Mouse (Mus musculus) cerebellum, adult 2 months (tissue): ENCODE results near the gene Olfr211. TPM values are rescaled to one million over a fixed set of nuclear protein-coding genes. Genes with fewer than 3 reads are reported as not detected.
"Not testable (repeated sequence)": the region's sequence is repeated elsewhere in the genome, so short reads cannot be mapped to it uniquely, and the experiment has no call there.

ENCODE experiments used
- DNase-seq, 2 experiments: peaks; one replicate each; pipeline ENCODE4 v3.0.0; 2021
- H3K27ac ChIP-seq: fragments of 200-500 bp; 2 replicates; pipeline ENCODE4 v1.5.1; 2012; ENCODE audit warnings: low read length, control low read depth, inconsistent platforms; ENCODE audit not compliant: insufficient read depth
- H3K27me3 ChIP-seq: fragments of 200-500 bp; 2 replicates; pipeline ENCODE4 v1.6.1; 2012; ENCODE audit warnings: inconsistent platforms, mild to moderate bottlenecking, low read length, moderate library complexity; ENCODE audit not compliant: control insufficient read depth, insufficient read depth
- H3K4me1 ChIP-seq: fragments of 200-500 bp; 2 replicates; pipeline ENCODE4 v1.6.1; 2011; ENCODE audit warnings: low read length; ENCODE audit not compliant: control insufficient read depth, insufficient read depth
- H3K4me3 ChIP-seq: fragments of 200-500 bp; replicated peaks from 2 replicates; pipeline ENCODE3; 2011; ENCODE audit warnings: mild to moderate bottlenecking, low read depth, low read length, control low read depth; ENCODE audit not compliant: insufficient read depth
- CTCF ChIP-seq: fragments of 200-500 bp; IDR thresholded peaks from 2 replicates; pipeline ENCODE4 v1.5.1; 2011; ENCODE audit warnings: low read depth, mild to moderate bottlenecking, control low read depth, low read length, moderate library complexity, borderline replicate concordance; ENCODE audit not compliant: insufficient read depth
- POLR2A ChIP-seq: fragments of 200-500 bp; IDR thresholded peaks from 2 replicates; pipeline ENCODE4 v1.6.1; 2011; ENCODE audit warnings: low read length, control low read depth, borderline replicate concordance; ENCODE audit not compliant: insufficient read depth
- WGBS: fragments of 180-500 bp; shearing (Covaris S2); methylation state at CpG from one replicate; pipeline ENCODE4 v1.1.7; 2018; 5-methylcytosine and 5-hydroxymethylcytosine counted together
- polyA plus RNA-seq: library from polyadenylated mRNA; depleted of rRNA; stranded (reverse); fragments of >200 nt; gene quantifications from 2 replicates; pipeline ENCODE4 v1.2.3, GENCODE M21; 2012

Gene Olfr211
- polyA plus RNA-seq, 1 experiment = not detected

- WGBS = 3% methylated on average over 42 of the region's 43 CpGs
- TF ChIP-seq CTCF (no peak), POLR2A (no peak)
- no peaks in the 10 kb centered on the region for H3K4me1 ChIP-seq
- no peaks in the 10 kb centered on the region; the same call in 1 of the 2 replicates for H3K27me3 ChIP-seq
- peak within 1 kb of the TSS; percentile 3 for H3K4me3 ChIP-seq
- no peak within 1 kb of the TSS for H3K27ac ChIP-seq
- no peak for DNase-seq
Measured at GRCm38 (mm10) chr6:116460544-116461283, 28.2 kb upstream of the Olfr211 start, which contains the start of gene Alox5. TSS of gene Alox5 (minus strand) at chr6:116461178.

GRCm38 (mm10) chr6:116468081-116468480 lies 20.8 kb upstream of the Olfr211 start:
- TF ChIP-seq CTCF (no peak), POLR2A (no peak)
- H3K4me1 ChIP-seq = no peaks in the 10 kb centered on the region
- DNase-seq = no peak
- no peak overlapping the region for H3K4me3 ChIP-seq
- 30% methylated on average over 3 of the region's 3 CpGs for WGBS
- no peak overlapping the region for H3K27ac ChIP-seq
- no peaks in the 10 kb centered on the region; the same call in 1 of the 2 replicates for H3K27me3 ChIP-seq

GRCm38 (mm10) chr6:116485081-116485480 lies 3.8 kb upstream of the Olfr211 start:
- TF ChIP-seq POLR2A (no peak), CTCF (no peak)
- peaks cover 4% of the 10 kb centered on the region; the same call in 1 of the 2 replicates for H3K4me1 ChIP-seq
- WGBS = 89% methylated on average over 1 of the region's 1 CpGs
- no peaks in the 10 kb centered on the region for H3K27me3 ChIP-seq
- H3K27ac ChIP-seq = no peak overlapping the region
- no peak overlapping the region for H3K4me3 ChIP-seq
- DNase-seq = no peak

GRCm38 (mm10) chr6:116486833-116487232 lies 2.1 kb upstream of the Olfr211 start:
- TF ChIP-seq CTCF = no peak
- TF ChIP-seq POLR2A = no peak
- Histone ChIP-seq H3K4me3 (no peak overlapping the region), H3K27ac (no peak overlapping the region), H3K4me1 (peaks cover 4% of the 10 kb centered on the region; the same call in 1 of the 2 replicates), H3K27me3 (no peaks in the 10 kb centered on the region)
- no peak for DNase-seq
- 79% methylated on average over 1 of the region's 1 CpGs for WGBS

GRCm38 (mm10) chr6:116493742-116494141 lies 4.9 kb downstream of the Olfr211 start:
- H3K27ac ChIP-seq = no peak overlapping the region
- H3K27me3 ChIP-seq = no peaks in the 10 kb centered on the region
- no peak overlapping the region for H3K4me3 ChIP-seq
- WGBS = 84% methylated on average over 5 of the region's 5 CpGs
- DNase-seq = no peak
- peaks cover 4% of the 10 kb centered on the region; the same call in 1 of the 2 replicates for H3K4me1 ChIP-seq
- no peak for TF ChIP-seq POLR2A
- TF ChIP-seq CTCF = no peak

GRCm38 (mm10) chr6:116495960-116496359 lies 7.1 kb downstream of the Olfr211 start:
- no peak for TF ChIP-seq POLR2A
- no peak for TF ChIP-seq CTCF
- no peaks in the 10 kb centered on the region for H3K27me3 ChIP-seq
- H3K4me1 ChIP-seq = no peaks in the 10 kb centered on the region
- no peak overlapping the region for H3K27ac ChIP-seq
- WGBS = 84% methylated on average over 1 of the region's 1 CpGs
- no peak overlapping the region for H3K4me3 ChIP-seq
- DNase-seq = no peak

- WGBS = 90% methylated on average over 20 of the region's 20 CpGs
- H3K27me3 ChIP-seq, H3K27ac ChIP-seq, H3K4me1 ChIP-seq, H3K4me3 ChIP-seq: not testable (repeated sequence)
- DNase-seq = peak in 1 of 2 experiments; percentile 8
Measured at GRCm38 (mm10) chr6:116506302-116507003, 17.6 kb downstream of the Olfr211 start, which contains the start of gene Olfr212. TSS of gene Olfr212 (plus strand) at chr6:116506516.

- Histone ChIP-seq H3K27ac (no peak overlapping the region), H3K4me3 (no peak overlapping the region), H3K27me3 (no peaks in the 10 kb centered on the region), H3K4me1 (no peaks in the 10 kb centered on the region)
- no peak for TF ChIP-seq CTCF
- no peak for TF ChIP-seq POLR2A
- no peak for DNase-seq
Measured at GRCm38 (mm10) chr6:116514832-116515231, 25.9 kb downstream of the Olfr211 start.
